12 mouse cellular contexts compared by ENCODE assay signal in the genomic region with DNA sequence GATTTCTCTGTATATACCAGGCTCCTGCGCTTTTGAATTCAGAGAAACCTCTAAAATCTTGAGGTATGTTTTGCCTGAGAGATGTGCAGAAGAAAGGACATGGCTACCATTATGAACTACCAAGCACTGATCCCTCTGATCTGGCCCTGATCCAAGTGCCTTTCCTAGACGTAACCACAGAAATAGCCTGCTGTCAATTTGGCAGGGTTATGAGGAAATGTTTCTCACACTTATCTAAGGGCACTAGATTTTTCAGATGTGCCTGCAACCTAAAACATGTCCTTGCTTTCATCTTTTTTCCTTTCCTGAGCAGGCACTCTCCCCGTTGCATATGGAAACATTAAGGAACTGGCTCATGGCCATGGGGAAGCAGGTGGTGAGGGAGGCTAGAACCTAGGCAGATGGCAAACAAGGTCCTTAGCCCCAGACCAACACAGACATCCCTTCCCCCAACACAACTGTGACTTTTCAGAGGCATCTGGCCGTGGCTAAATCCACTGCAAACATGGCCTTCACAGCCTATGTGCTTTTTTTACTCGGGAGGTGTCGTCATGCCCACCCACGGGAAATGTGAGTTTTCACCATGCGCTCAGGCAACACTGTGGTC. TPM values are rescaled to one million over a fixed set of nuclear protein-coding genes. Genes with fewer than 3 reads are reported as not detected.
DNase-seq lines count a peak whose midpoint lies in the region; ATAC-seq lines count a peak whose summit lies in the region.
"Had no signal": no experiment of that assay in that cellular context is flagged by ENCODE, and none has a peak within 500 bp of the region (broad histone marks: within the 10 kb centered on the region; RNA-seq: fewer than 3 reads in every experiment).

No protein-coding gene starts in this region.

- no peak overlapping the region for H3K4me2 ChIP-seq in hindbrain, embryonic 14.5 days (replicated peaks)
- H3K4me2 ChIP-seq: lung, embryonic 15.5 days had no signal

- H3K27me3 ChIP-seq in hindbrain, embryonic 14.5 days (ENCODE audit: control insufficient read depth, insufficient read depth, low read length): no peaks in the 10 kb centered on the region
- no peaks in the 10 kb centered on the region for H3K27me3 ChIP-seq in hindbrain, embryonic 10.5 days (ENCODE audit: insufficient read depth, poor library complexity, severe bottlenecking)
- H3K27me3 ChIP-seq: lung, embryonic 15.5 days had no signal

- H3K9ac ChIP-seq in hindbrain, embryonic 14.5 days: no peak overlapping the region
- H3K9ac ChIP-seq: lung, embryonic 15.5 days had no signal

- ATAC-seq in hindbrain, embryonic 14.5 days (ENCODE audit: low FRiP score): no peak
- ATAC-seq in megakaryocyte-erythroid progenitor cell, adult 5-6 weeks (replicated peaks; ENCODE audit: low FRiP score, low TSS enrichment, poor library complexity, severe bottlenecking): peak; percentile 50

- peak; percentile 48 for DNase-seq in hindbrain, embryonic 14.5 days (ENCODE audit: low spot score)
- DNase-seq in hindbrain, embryonic 10.5 days (ENCODE audit: low spot score): no peak
- DNase-seq in retina, postnatal 1 day: peak; percentile 67
- no peak for DNase-seq in retina, embryonic 14.5 days (ENCODE audit: low spot score)
- DNase-seq in cerebellum, adult 9-10 months: peak; percentile 88
- DNase-seq in heart, postnatal 25 days (ENCODE audit: low spot score): no peak
- no peak for DNase-seq in gastrocnemius, adult 8-10 months (ENCODE audit: low spot score in 2 of 2)
- DNase-seq: right cerebral cortex, postnatal 25 days had no signal

- H3K4me3 ChIP-seq in hindbrain, embryonic 14.5 days (replicated peaks; ENCODE audit: low read length): no peak overlapping the region
- no peak overlapping the region for H3K4me3 ChIP-seq in hindbrain, embryonic 10.5 days
- H3K4me3 ChIP-seq: lung, embryonic 15.5 days had no signal

- H3K9me3 ChIP-seq in hindbrain, embryonic 14.5 days (ENCODE audit: control insufficient read depth, low read length): peaks cover 9% of the 10 kb centered on the region; the same call in 1 of the 2 replicates
- peaks cover 5% of the 10 kb centered on the region; the same call in 1 of the 2 replicates for H3K9me3 ChIP-seq in hindbrain, embryonic 10.5 days
- H3K9me3 ChIP-seq: lung, embryonic 15.5 days had no signal

- H3K27ac ChIP-seq in hindbrain, embryonic 14.5 days: no peak overlapping the region
- no peak overlapping the region for H3K27ac ChIP-seq in hindbrain, embryonic 10.5 days
- H3K27ac ChIP-seq: kidney, postnatal 0 days; lung, embryonic 15.5 days had no signal

- peaks cover 51% of the 10 kb centered on the region for H3K36me3 ChIP-seq in hindbrain, embryonic 14.5 days (replicated peaks; ENCODE audit: control insufficient read depth, insufficient read depth)
- peaks cover 98% of the 10 kb centered on the region for H3K36me3 ChIP-seq in hindbrain, embryonic 10.5 days

- WGBS in hindbrain, embryonic 14.5 days: 77% methylated on average over 8 of the region's 8 CpGs
- 91% methylated on average over 8 of the region's 8 CpGs for WGBS in hindbrain, embryonic 10.5 days

- intact Hi-C loops in heart, postnatal 25 days (cut with DNase I): no loop called here

- H3K4me1 ChIP-seq in hindbrain, embryonic 14.5 days (replicated peaks; ENCODE audit: control insufficient read depth, insufficient read depth, low read length): no peaks in the 10 kb centered on the region
- no peaks in the 10 kb centered on the region for H3K4me1 ChIP-seq in hindbrain, embryonic 10.5 days (replicated peaks)
- H3K4me1 ChIP-seq: lung, embryonic 15.5 days had no signal

RNA-seq across cellular contexts. Expression of a gene that starts 23.7 kb away (rescaled TPM):
- 77.3 and 95.0 TPM in 2 replicates for polyA plus RNA-seq in hindbrain, embryonic 14.5 days (2014; fragmentation: Nextera tagmentation; extraction: Ambion mirVana)
- polyA plus RNA-seq in hindbrain, embryonic 10.5 days (2016; fragmentation: Nextera tagmentation; extraction: Ambion mirVana): 58.1 and 66.3 TPM in 2 replicates
- 46.7 and 50.6 TPM in 2 replicates for total RNA-seq in megakaryocyte-erythroid progenitor cell, adult 5-6 weeks (2014; fragmentation: Nextera tagmentation)
- 19.3 and 32.4 TPM in 2 replicates for total RNA-seq in megakaryocyte-erythroid progenitor cell, adult 5-6 weeks (2017)
- 1 to 10 TPM; 7.6 to 8.4 TPM for total RNA-seq in heart, postnatal 25 days (2021)
- 1 to 10 TPM; 1.6 to 3.4 (median 2.6) TPM for total RNA-seq in gastrocnemius, adult 8-10 months (2022)

RNA-seq across cellular contexts. Expression of a gene that starts 45.9 kb away (rescaled TPM):
- 0.16 and 0.33 TPM in 2 replicates for polyA plus RNA-seq in hindbrain, embryonic 14.5 days (2014; fragmentation: Nextera tagmentation; extraction: Ambion mirVana)
- polyA plus RNA-seq in hindbrain, embryonic 10.5 days (2016; fragmentation: Nextera tagmentation; extraction: Ambion mirVana): 0.05 and 0.10 TPM in 2 replicates
- total RNA-seq in megakaryocyte-erythroid progenitor cell, adult 5-6 weeks (2014; fragmentation: Nextera tagmentation): not detected in 2 replicates
- total RNA-seq in megakaryocyte-erythroid progenitor cell, adult 5-6 weeks (2017): not detected in 2 replicates
- total RNA-seq in heart, postnatal 25 days (2021): not detected
- total RNA-seq in gastrocnemius, adult 8-10 months (2022): not detected
- polyA plus RNA-seq: heart, postnatal 0 days; kidney, postnatal 0 days had no signal

Comparison
In these comparisons a context has a peak if more than half of its experiments do, and no peak if none do; other contexts are left out.
1. DNase-seq: peak in hindbrain, embryonic 14.5 days (single experiment), retina, postnatal 1 day (single experiment) and cerebellum, adult 9-10 months (single experiment); none in hindbrain, embryonic 10.5 days (single experiment), retina, embryonic 14.5 days (single experiment), heart, postnatal 25 days (single experiment) and gastrocnemius, adult 8-10 months (0 of 2).